Mouse (Mus musculus) adrenal gland, postnatal 25 days (tissue): ENCODE measurements around the gene Il2rg. TPM values are rescaled to one million over a fixed set of nuclear protein-coding genes. Genes with fewer than 3 reads are reported as not detected.

ENCODE experiments used
- DNase-seq: peaks from one replicate; pipeline ENCODE4 v3.0.0; 2021; ENCODE audit warnings: mixed read lengths
- long read RNA-seq: library from polyadenylated mRNA; stranded (forward); transcript quantifications from one replicate; pipeline ENCODE4 v2.0.0, GENCODE M21; 2021
- total RNA-seq: library from RNA; stranded (reverse); gene quantifications from 2 replicates; pipeline ENCODE4 v1.2.3, GENCODE M21; 2021

Il2rg gene
- total RNA-seq, result 8.3 and 9.7 TPM in 2 replicates
- long read RNA-seq, partial matches to known transcripts, result 0 of 6 reads
- long read RNA-seq, other reads (novel, unspliced or antisense), result 1 of 6 reads

DNA sequence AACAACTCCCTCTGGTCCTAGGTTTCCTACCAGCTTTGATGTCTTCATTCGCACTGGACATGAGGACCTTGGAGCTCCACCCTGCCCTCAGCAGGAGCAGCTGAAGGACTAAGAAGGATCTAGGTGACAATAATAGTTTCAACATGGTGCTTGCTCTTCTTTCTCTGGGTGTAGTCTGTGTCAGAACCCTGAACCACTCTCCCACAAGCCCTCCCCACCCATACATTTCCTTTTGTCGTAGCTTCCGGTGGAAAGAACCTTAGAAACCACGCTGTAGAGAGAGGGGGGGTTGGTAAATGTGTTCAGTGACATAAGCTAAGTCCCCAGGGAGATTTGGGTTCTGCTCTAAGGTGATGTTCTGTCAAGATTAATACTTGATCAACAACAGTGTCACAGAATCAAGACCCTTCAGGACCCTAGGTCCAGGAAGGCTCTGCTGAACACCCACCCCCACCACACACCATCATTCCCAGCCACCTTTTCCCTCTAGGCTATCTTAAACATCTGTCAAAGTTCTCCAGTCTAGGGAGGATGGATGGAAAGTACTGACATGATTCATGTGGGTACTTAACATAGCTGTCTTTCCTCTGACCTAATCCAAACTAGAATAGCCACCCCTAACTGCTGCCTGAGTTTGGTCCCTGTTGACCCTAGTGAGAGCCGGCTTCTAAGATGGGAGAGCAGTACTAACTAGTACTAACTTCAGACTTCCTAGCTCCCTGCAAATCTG, at the start of gene Il2rg:
Gene Il2rg (minus strand): TSS at position 231 of the 730 bp plus-strand sequence.
- DNase-seq, result no peak

DNA sequence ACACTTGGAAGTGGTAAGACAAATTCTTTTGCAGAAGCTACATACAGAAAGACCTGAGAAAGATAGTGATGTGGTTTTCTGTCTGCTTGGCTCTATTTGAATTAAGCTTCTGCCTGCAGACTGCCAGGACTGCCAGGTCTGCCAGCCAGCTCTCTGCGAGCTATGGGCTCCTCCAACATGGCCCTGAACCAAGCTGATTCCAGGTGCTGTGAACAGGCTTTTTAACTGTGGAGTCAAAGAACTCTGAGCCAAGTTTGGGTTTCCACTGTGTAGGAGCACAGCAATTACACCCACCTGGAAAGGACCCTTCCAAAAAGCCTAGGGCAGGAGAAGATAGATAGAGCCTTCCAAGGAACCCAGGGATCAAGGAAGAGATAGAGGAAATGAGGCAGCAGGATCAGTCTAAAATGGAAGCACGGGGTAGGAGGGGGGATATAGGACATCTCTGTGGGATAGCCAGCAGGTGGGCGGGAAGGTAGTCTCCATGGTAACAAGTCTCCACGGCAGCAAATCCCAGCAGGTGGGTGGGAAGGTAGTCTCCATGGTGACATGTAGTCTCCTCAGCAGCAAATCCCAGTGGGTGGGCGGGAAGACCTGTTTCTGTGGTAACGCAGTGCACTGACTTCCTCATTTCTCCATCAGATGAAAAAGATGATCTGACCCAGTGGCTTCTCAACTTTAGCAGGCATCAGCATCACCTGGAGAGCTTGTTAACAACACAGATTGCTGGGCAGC, 45.7 kb upstream of the Il2rg start:
- DNase-seq, result no peak

DNA sequence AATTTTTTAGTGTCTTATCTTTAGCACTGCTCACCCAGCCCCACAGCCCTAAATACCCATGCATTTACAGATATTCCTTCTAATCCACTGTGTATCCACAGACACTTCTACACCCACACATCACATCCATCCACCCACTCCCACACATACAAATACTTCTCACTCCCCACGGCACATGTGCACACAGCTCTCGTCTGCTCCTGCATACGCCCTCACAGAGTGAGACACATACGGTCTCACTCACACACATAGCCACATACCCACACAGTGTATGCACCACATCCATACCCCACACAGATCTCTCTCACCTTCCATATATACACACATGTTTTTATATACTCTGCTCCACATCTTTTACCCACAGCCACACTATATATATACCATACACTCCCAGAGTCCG, 41.2 kb upstream of the Il2rg start:
- DNase-seq, result no peak

DNA sequence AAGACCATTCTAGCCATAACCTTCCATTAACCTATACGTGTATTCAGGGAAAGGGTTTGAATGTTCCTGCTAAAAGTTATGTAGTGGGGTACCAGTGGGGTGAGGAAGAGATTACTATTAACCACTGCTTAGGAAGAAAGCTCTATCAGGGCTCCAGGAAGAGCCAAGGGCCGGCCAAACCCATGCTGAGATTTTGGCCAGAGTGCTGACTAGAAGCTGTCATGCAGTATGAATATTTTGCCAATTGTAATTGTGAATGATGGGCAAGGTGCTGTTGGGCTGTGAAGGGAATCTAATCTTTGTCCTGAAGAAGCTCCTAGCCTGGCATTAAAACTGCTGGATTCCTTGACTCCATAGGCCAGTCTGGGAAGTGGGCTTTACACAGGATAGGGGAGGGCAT, 36.6 kb upstream of the Il2rg start:
- DNase-seq, result no peak

DNA sequence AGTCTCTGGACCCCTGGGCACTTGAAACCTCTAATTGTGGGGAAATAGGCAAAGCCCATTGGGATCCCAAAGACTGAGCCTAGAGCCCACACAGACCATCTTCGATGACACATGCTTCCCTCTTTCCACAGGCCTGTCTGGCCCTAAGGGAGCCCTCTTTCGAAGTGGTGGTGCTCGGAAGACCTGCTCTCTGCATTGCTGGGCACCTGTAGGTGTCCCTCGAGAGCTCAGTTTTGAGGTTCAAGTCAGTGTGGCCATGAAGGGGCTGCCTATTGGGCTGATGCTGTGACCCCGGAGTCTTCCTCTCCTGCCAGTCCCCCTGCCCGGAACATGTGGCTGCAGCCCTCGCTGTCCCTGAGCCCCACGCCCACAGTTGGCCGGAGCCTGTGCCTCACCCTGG, 33.6 kb upstream of the Il2rg start:
- no peak for DNase-seq

DNA sequence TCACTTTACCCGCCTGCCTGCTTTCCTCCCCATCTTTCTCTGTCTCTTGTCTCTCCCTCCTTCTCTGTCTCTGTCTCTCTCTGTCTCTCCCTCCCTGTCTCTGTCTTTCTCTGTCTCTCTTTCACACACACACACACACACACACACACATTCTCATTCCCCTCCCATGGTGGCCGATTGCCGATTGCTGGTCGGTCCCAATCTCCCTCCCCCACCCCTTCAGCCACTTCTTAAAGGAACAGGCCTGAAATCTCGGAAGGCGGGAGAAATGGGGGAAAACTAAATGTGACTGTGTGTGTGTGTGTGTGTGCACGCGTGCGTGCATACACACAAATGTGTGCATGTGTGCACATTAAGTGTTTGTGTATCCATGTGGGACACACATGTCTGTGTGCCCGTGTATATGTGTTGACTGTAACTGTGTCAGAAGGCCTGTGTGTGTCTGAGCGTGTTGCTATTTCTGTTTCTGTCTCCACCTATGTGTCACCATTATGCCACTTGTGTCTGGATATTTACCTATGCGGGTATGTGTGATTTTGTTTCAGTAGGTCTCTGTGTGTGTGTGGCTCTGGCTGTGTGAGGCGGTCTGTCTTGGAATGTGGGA, 32.5 kb upstream of the Il2rg start:
- no peak for DNase-seq

DNA sequence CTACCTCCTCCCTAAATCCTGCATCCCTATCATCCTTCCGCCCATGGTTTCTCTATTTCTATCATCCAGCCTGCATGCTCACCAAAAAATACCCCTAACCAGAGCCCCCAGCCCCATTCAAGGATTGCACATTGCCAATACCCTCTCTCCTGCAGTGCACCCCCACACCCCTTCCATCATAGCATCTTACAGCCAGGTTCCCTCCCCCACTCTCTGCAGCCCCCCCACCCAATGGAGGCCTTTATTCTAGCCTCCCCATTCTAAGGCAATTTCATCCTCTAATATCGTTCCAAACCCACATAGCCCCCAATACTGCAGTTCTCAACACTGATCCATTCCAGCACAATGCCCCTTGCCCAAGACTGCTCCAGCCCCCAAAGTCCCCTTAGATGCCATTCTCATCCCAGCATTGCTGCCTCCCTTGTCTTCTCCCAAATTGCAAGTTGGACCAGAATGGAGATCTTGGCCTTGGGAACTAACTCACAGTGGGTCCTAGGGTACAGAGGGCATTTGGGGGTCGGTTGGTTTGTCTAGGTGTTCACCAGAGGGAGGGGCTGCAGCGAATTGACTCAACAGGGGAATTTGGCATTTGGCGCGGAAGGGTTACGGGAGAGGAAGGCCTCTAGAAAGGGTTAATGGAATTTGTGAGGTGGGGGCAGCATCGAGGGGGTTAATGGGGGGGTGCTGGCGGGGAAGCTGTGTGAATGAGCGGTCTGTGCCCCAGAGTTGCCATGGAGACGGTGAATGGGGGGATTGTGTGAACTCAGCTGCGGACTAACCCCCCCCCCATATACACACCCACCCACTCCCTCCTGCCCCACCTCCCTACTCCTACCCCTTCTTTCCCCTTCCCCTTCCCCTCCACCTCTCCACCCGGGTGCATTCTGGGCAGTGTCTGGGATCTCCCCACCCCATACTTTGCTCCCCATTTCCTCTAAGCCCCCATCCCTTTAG, 31.7 kb upstream of the Il2rg start:
- no peak for DNase-seq

DNA sequence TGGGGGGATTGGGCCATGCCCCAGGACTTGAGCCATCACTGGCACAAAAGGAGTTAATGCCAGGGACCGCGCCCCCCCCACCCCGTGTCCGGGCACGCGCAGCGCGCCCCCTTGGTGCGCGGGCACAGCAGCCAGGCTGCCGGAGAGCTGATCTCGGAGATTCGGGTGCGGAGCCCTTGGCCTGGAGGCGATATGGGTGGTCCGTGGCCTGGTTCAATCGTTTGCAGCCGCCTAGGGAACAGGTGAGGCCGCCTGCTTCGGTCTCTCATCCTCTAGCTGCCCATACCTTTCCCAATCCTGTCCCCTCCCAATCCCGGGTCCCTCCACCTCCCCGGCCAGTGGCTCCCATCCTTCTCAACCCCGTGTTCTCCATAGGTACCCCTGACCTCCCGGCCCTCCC, 31.0 kb upstream of the Il2rg start, which contains the start of gene Nlgn3:
Gene Nlgn3 (plus strand): TSS at position 114 of the 400 bp plus-strand sequence.
- DNase-seq, result peak; percentile 38

DNA sequence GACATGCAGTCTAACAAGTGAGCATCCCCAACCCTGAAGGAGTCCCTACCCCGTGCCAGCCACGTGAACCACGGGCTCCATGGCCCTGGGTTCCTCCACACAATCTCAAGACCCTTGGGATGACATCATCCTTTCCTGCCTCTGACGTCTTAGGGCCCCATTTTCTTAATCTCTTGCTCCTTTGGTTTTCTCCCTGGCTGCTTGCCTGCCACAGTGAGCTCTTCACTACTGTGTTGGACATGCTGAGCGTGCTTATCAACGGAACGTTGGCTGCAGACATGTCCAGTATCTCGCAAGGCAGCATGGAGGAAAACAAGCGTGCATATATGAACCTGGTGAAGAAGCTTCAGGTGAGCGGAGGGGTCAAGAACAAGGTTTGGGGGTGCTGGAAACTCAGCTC, 22.1 kb upstream of the Il2rg start:
- DNase-seq, result no peak

DNA sequence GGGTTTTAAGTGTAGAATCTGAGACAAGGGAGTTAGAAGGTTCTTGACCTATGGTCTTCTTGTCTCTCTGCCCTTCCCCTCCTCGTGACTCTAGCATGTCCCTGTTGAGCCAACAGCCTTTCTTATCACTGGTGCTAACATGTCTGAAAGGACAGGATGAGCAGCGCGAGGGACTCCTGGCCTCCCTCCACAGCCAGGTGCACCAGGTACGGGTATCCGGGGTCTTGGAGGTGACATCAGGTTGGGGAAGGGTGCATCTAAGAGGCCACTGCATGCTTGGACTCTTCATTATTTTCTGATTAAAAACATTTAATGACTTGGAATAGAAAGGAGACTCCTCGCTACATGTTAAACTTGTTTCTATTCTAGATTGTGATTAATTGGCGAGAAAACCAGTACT, 21.0 kb upstream of the Il2rg start:
- no peak for DNase-seq

DNA sequence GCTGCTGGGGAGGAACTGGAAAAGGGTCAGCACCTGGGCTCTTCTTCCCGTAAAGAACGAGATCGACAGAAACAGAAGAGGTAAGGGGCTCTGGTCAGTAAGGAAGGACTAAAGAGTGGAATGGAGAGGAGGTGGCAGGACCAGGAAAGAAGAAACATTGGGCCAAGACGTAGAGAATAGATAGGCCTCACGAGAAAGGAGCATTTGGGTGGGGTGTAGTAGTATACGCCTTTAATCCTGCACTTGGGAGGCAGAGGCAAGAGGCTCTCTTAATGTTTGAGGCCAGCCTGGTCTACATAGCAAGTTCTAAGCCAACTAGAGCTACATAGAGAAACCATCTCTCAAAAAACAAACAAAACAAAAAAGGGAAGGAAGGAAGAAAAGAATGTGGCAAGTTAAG, 20.4 kb upstream of the Il2rg start:
- DNase-seq, result no peak

DNA sequence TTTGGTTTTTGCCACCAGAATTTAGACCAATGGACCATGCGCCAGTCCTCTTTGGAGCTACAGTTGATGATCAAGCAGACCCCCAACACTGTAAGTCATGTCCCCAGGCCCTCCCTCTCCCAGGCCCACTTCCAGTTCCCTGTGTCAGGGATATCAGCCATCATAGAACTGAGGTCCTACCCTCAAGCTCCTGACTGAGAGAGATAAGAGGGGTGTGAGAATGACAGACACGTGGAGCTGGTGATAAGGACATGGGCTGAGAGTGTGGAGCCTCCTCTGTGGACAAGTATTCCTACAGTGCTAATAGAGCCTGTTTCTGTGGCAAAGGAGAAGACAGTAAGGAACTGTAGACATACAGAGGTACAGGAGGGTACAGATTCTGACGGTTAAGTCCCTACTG, 19.5 kb upstream of the Il2rg start:
- no peak for DNase-seq

DNA sequence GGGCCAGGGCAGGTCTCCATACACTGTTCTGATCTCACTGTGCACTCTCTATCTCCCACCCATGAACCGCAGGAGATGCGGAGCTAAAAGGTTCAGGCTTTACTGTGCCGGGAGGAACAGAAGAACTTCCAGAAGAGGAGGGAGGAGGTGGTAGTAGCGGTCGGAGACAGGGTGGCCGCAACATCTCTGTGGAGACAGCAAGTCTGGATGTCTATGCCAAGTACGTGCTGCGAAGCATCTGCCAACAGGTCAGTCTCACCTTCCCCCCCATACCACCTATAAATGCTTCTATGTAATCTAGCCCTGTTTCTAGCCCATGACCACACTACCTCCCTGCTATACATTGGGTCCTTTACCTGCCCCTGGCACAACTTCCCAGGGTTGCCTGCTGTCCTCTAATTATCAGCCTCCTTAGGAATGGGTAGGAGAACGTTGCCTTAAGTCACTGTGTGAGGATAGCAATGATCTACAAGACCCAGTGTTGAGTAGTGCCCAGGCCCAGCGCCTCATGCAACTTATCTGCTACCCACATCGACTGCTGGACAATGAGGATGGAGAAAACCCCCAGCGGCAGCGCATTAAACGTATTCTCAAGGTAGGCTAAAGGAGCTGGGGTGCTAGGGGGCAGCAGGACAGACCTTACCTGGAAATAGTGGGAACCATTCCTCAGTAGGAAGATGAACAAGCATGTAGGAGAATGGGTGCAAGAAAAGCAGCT, 18.1 kb upstream of the Il2rg start:
- no peak for DNase-seq

DNA sequence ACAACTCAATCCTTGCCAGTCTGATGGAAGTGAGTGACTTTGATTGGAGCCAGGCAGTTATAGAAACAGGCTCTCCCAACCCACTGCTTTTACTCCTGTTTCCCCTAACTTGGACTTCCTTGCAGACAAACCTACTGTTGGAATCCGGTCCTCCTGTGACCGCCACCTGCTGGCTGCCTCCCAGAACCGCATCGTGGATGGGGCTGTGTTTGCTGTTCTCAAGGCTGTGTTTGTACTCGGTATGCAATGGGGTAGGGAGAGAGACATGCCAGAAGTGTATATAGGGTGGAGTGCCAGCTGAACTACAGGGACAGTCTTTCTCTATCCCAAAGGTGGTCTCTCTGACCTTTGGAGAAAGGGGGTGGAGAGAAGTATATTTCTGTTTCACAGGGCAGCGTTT, 17.5 kb upstream of the Il2rg start:
- DNase-seq, result peak; percentile 63

DNA sequence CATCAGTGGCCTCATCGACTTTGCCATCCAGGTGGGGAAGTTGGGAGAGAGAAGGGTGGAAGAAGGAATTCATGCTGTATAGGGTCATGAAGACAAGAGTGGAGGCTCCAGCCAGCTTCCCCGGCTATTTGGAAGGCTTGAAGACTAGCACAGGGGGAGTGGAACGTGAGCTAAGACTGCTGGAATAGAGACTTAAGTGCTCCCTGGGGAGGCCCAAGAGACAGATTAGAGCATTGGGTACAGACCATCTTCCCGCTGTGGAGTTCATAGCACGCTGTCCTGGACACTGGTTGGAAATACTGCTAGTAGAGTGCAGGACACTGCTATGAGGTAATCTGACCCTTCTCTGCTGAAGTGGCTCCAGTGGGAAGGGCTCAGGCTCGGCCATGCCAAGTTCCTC, 14.8 kb upstream of the Il2rg start:
- DNase-seq, result no peak

DNA sequence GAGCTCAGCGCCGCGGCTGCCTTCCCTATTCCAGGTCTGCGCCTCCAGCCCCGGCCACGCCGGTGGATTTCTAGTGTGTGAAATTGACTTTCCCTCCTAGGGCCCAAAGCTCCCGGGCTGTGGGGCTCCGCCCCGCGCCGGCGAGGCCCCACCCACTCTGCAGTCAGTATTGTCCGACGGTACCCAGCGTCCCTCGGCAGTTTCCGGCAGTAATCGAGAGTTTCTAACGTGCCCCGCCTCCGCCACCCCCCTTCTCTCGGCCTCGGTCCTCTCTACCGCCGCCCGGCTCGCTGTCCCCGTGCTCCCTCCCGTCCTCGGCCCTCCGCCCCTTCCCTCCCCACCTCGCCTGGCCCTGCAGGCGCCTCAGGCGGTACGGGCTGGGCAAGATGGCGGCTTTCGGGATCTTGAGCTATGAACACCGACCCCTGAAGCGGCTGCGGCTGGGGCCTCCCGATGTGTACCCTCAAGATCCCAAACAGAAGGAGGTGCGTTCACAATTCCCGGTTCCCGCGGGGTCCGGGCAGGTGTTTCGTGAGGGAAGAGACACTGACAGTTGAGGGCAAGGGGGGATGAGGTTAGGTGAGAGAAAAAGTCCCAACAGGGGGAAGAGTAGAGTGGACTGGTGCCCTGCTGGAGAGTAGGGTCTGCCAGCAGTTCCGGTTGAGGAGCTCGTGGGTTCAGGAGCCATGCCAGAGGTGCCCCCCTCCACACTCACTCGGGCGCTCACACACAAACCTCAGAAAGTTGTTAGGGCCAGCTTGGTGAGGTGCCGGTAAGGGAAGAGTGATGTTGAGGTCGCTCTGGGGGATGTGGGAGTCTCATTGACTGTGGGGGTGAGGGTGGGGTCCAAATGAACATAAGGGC, 6.1 kb upstream of the Il2rg start, which contains the start of gene Med12:
Gene Med12 (plus strand): TSS at position 156 of the 864 bp plus-strand sequence.
- DNase-seq, result peak; percentile 88

DNA sequence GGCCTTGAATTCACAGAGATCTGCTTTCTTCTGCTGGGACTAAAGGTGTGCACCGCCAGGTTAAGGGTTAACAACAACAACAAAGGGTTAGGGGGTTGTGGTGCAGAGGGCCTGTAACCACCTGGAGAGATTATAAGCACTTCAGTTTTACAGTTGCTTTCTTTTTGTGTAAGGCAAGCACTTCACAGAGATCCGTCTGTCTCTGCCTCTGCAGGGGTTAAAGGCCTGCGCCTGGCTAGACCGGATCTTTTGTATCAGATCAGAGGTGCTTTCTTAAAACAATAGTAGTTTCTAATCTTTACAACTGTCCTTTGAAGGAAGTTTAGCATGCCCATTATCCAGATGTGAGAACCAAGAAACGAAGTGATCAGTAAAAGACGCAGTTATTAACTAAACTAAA, 5.4 kb upstream of the Il2rg start:
- DNase-seq, result no peak

DNA sequence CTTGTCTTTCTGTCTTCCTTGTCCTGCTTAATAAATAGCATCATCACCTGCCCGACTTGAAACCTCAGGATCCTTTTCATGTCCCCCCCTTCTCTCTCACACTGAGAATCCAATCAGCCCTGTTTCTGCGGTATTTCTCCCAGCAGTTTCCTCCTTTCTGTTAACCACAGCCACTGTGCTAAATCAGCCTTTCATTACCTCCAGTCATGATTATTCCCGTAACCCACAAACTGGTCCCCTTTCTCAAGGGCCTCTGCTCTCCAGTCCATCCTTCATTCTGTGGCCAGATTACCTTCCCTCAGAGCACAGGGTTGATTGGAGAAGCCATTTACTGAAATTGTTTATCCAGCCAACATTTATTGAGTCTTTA, 685 bp upstream of the Il2rg start, which contains the start of gene Gm20489:
Gene Gm20489 (minus strand): TSS at position 269 of the 370 bp plus-strand sequence.
- DNase-seq, result no peak

DNA sequence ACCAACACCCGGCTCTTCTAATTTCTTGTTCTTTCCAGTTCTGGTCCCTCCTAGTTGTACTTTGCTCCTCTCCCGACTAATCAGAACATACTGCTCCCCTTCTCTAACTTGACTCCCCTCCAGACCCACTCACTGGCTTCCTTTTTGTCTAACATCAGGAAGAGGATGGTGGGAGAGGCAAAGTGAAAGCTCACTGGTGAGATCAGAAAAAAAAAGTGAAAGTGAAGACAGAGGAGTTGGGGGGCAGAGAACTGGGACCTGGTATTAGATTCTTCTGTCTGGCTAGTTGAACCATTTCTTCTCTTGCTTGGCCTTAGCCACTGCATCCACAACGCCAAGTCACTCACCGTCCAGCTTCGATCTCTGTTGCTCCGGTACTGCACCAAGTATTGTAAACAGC, 1.4 kb downstream of the Il2rg start:
- DNase-seq, result no peak

DNA sequence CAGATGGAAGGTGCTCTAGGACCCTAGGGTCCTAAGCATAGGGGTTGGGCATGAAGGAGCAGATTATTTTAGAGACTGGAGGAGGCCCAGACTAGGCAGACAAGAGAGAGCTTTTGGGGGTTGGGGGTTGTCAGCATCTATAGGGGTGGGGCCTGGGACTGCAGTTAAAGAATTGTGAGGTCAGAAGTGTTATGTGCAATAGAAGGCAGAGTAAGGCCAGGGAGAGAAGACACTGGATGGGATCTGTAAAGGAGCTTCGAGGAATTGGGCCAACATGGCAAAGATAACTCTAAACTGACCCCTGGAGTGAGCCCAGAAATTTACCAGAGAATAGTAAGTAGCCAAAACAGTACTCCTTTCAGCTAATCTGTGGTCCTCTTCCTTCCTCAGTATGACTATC, 4.2 kb downstream of the Il2rg start, which contains the start of gene Gm614:
Gene Gm614 (minus strand): TSS at position 101 of the 400 bp plus-strand sequence.
- DNase-seq, result no peak
